Mouse (Mus musculus) thymus, postnatal 14 days (tissue): ENCODE data around the gene Muc13.

ENCODE experiments used
- DNase-seq: peaks from one replicate; pipeline ENCODE4 v3.0.0; 2021

The Muc13 gene

DNA sequence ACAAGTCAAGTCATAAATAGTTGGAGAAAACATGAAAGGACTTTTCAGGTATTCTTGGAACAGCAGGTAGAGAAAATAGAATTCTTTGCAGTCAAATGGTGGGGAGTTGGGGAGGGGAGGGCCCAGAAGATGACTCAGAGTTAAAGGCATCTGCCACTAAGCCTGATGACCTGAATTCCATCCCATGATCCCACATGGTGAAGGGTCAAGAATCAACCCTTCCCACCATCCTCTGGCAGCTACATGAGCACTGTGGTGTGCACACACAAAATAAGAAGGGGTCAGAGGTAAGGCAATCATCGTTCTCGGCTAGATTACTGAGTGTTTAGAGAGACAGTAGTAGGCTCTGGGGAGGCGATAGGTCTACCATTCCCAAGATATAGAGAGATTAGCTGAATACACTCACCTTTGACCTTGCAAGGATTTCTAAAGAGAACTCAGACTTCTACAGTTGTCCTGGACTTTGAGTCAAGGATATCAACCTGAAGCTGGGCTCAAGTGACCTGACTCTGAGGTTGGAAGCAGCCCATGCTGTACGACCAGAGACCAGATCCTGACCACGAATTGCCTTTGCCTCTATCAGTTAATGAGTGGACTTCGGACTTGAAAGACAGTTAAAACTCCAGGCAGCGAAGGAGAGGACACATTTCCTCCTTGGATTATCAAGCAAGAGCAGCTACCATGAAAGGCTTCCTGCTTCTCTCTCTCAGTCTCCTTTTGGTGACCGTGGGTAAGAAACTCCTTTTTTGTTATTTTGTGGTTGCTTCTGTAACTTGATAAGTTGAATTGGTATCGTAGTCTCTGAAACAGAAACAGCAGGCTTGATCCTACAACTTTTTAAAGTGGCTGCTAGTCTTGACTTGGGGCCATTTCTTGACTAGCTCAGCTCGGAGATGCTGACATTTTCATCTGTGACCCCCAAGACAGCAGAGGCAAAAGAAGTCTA lies at the start of gene Muc13:
Gene Muc13 (plus strand): TSS at position 192 of the 946 bp plus-strand sequence.
- no peak for DNase-seq

DNA sequence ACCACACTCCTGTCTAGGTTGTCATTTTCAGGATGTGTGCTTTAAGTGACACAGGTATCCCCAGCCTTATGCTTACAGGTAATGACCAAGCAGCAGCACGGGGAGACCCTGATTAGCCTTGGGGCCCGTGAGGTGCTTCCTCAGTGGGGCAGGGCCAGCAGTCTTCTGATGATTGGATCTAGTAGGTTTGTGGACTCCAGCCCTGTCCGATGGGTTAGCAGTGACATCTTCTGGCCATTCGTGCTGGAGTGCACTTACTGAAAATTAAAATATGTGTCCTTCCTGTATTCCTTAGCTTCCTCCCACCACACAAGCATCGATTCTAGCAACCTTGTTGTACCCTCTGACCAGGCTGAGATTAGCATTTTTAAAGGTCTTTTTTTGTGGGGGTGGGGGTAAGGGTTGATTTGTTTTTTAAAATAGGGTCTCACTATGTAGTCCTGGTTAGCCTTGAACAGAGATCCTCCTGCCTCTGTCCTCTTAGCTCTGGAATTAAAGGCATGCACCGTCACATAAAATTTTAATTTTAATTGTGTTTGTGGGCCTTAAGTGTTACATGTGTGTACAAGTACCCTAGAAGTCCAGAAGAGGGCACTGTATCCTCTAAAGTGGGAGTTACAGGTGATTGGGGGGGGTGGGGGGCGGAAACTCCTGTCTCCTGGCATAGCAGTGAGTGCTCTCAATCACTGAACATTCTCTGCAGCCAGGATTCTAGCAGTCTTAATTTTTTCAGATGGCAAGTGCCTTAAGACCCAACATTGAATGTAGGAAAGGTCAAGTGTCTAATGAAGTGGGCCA lies 49.0 kb upstream of the Muc13 start:
- peak; percentile 24 for DNase-seq

DNA sequence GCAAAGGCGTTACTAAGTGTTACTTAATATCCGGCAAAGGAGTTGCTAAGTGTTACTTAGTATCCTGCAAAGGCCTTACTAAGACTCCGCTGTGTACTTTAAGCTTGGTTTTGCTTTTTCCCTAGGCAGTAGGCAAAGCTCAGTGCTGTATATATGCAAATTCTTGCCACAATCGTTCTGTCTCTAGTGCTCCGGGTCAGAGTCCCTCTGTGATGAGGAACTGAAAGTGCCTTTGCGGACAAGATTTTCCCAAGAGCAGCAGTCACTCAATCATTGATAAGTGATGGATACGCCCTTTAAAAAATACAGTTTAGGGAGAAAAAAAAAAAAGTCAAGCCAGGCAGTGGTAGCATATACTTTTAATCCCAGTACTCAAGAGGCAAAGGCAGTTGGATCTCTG lies 48.4 kb upstream of the Muc13 start:
- DNase-seq: no peak

DNA sequence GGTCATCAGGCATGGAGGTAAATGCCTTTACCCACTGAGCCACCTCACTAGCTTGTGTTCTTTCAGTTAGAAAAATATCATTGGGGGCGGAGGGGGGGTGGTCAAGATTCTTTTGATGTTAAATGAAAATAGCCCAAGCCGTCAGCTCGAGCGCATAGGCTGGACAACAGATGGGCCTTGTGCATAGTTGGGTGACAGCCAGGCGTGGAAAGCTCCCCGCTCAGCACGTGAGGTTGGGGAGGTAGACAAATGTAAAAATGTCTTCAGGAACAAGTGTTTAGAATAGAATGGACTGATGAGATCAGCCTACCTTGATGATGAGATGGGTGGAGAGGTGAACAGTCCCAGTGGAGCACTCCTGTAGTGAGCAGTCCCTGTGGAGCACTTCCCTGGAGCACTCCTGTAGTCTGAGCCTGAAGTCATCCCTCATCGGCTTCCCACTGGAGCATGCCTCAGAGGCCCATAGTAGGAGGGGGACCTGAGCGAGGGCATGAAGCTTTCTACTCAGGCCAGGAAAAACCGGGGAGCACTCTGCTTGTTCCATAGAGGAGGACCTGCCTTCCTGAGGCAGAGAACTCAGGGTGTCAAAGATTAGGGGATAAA lies 47.7 kb upstream of the Muc13 start:
- DNase-seq: no peak

DNA sequence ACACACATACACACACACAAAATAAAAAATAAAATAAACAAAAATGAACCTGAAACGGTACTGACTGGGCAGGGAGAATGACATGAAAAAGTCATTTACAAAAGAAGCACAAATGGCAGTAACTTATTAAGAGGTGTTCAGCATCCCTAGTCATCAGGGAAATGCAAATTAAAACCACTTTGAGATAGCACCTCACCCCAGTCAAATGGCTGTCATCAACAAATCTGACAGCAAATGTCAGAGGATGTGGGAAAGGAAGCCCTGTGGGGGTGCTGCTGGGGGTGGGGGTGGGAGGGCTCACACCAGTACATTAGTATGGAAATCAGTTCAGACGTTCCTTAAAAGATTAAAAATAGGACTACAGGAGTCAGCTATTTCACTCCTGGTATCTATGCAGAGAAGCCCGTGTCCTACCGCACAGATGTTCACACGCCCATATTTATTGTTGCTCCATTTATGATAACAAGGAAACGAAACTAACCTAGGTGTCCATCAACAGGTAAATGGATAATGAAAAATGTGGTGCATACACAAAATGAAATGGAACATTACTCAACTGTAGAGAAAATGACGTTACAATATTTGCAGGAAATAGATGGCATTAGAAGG lies 46.4 kb upstream of the Muc13 start:
- DNase-seq: no peak

DNA sequence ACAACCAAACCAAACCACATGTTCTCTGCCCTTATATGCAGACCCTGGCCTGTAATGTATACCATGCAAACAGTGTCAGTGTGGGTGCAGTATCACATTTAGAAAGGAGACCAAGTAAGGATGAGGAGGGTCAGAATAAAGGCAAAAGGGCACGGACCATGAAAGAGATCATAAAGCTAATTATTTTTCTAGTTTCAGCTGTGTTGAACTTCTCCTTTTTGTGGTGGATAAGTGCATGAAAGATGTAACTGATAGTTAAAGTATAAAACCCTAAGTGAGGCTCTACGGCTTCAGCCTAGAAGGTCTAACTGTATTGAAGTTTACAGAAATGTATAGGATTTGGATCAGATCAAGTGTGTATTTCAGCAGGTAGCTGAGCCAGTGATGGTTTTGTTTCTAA lies 45.8 kb upstream of the Muc13 start:
- no peak for DNase-seq

DNA sequence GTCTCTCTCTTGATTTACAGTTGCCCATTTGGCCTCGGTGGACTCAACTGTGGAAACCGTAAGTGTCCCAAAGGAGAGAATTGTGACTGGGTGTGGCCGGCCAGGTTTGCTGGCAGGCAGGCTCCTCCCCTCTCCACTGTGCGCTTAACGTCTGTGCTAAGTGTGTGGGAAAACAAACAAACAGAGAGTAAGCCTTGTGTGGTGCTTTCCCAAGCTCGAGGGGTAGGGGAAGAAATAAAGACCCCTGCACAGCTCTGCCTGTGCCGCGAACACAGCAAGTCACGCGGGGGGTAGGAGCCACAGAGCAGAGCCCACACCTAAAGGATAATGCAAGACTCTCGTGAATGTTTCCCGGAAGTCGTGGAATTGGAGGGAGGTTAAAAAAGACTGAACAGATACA lies 42.7 kb upstream of the Muc13 start:
- DNase-seq: peak; percentile 29

DNA sequence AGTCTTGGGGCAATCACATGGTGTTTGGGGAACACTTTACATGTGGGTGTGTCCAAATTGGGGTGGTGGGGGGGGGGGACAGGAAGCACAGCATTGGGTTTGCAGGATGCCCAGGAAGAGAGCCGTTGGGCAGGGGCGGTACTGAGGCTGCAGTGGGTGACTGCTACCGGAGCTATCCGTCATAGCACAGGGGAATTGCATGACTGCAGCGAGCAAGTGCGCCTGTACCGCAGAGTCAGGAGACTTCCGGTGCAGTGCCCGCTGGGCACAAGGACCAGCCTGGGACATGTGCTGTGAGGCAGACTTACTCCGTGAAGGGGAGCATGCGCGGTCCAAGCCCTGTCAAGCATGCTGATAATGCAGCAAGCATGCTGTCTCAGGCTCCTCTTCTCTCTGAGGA lies 42.2 kb upstream of the Muc13 start:
- peak; percentile 75 for DNase-seq

DNA sequence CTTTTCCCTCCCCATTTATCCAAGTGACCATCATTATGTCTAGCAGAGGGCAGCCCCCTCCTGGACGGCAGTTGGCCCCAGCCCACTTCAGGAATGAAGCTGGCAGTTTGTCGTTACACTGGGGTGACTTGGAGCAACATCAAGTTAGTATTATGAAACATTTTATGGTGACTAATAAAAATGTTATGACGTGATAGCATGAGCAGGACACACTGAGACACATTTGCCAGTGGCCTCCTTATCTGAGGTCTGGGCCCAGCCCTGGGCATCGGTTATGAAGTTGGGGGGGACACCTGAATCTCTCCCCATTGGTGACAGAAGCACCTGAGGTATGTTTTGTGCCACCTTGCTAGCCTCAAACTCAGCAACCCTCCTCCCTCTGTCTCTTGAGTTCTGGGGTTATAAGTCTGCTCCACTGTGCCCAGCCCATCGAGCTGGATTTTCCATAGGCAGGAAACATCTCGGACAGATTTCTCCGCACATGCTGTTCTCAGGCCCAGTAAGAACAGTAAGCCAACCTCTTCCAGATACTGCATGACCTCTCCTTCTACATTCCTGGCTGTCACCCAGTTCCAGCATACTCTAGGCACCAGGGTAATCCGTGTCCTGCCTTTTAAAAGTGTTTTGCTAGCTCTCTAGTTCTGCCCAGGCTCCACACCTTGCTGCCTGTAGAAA lies 40.8 kb upstream of the Muc13 start:
- no peak for DNase-seq

DNA sequence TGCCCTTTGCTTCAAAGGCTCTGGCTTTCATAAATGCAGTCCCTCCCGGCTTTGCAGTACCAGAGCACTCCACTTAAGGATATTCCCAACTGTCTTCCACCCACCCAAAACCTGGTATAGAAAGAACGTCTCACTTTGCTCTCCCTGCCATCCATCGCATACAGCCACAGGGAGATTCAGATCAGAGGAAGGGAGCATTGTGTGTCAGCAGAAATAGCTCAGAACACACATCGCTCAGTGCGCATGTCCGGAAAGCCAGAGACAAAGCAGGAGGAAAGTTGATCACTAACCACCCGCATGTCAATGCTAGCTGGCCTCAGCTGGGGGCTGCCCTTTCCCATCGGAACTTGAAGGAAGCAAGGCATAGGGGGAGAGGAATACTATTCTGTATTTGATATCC lies 38.5 kb upstream of the Muc13 start:
- DNase-seq: no peak

DNA sequence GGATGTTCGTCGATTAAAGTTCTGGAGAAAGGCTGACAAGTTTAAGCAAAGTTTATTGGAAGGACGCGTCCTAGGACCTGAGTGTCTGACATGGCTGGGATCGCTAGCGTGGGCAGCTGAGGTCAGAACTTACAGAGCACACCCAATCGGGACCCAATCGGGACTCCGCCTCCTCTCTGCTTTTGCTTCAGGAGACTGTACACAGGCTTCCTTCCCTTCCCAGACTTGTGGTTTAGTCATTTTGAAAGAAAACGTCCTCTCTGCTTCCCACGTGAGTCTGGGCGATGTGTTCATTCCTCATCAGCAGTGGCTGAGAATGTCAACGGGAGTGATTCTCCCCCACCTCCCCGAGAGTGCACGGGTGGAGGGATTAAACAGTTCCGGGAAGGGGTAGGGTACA lies 37.9 kb upstream of the Muc13 start:
- DNase-seq: no peak

DNA sequence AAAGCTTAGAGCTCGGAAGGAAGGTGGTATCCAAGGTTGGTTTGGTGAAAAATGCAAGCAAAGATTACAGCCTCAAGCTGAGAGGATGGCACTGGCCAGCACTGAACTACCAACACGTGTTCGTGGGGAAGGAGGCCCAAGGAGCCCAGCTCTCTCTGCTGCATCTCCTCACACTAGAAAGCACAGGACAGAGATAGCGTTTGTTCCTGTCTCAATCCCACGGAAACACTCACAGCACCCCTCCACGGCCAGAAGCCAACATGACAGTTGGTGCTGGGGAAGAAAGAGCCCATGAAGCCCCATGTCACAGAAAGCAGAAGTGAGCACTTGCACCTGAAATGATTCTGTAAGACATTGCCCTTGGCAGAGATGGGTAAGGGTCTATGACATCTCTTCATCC lies 37.4 kb upstream of the Muc13 start:
- DNase-seq: no peak

DNA sequence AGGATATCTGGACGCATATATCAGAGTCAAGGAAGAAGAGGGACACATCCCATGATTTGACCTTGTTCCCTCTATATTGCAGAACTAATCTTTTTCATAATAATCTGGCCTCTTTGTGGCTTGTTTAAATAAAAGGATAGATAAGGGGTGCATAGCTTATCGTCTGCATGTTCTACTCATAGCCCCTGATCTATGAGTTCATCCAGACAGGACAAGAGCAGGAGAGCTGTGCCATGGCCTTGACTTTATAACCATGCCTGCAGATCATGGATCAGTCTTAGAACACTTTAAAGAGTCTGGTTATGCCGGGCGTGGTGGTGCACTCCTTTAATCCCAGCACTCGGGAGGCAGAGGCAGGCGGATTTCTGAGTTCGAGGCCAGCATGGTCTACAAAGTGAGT lies 34.6 kb upstream of the Muc13 start:
- no peak for DNase-seq

DNA sequence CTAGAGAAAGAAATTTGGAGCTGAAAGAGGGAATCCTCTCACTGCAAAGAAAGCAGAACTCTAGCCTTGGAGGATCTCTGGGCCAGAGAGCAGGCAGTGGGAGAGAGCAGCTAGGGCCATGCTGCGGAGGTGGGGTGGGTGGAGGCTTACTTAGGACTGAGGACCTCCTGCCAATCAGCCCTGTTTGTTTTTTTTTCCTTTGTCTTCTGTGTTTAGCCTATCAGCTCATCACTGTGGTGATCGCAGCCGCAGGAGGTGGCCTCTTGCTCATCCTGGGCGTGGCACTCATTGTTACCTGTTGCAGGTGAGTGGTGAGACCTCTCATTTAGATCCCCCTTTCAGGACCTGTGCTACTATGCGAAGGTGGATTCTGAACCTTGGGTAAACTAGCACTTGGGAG lies 33.3 kb upstream of the Muc13 start:
- no peak for DNase-seq

DNA sequence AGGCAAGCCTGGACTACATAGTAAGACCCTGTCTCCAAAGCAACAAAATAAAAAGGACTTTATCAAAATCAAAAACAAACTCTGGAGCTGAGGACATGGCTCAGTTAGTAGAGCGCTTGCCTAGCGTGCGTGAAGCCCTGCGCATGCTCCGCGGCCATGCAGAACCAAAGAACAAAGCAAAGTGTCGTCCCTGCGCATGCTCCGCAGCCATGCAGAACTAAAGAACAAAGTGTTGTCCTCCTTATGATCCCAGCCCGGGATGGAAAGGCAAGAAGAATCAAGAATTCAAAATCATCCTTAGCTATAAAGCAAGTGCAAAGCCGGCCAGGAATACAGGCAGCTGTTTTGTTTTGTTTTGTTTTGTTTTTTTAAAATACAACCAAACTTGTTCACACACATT lies 32.8 kb upstream of the Muc13 start:
- DNase-seq: no peak

DNA sequence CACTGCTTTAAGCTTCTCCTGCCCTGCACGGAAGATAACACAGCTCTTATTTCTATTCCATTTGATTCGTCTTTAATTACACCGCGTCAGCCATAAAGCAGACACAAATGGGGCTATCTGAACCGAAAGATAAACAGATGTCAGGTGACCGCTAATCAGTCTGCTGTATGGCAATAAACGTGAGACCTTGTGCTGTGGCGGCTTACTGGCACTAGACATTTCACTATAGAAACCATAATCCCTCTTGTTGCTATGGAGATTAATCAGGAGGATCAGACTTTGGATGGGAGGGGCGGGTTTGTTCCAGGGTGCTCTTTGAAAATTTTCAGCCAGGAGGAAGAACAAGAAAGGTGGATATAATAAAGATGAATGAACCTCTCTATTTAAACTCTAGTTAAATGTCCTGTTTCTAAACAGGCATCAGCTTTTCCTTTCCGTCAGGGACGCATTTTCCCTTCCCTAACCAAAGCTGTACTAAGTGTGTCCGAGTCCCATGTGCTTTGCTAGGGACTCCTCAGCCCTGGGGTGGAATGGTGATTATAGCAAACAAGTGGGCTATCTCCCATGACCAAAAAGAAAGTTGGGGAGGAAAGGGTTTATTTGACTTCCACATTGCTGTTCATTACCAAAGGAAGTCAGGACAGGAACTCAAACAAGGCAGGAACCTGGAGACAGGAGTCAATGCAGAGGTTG lies 29.2 kb upstream of the Muc13 start:
- DNase-seq: no peak

DNA sequence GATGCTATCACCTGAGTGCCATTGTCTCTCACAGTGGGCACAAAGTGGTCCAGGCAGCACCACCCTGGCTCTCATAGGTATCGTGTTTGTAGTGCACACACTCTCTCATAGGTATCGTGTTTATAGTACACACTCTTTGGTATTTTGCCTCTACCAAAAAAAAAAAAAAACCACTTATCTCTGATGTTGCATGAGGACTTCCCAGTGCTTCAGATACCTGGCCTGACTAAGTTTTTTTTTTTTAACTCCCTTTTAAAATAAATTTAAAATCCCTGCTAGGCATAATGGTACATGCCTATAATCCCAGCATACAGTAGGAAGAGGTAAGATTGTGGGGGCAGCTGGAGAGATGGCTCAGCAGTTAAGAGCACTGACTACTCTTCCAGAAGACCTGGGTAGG lies 28.4 kb upstream of the Muc13 start:
- DNase-seq: no peak

DNA sequence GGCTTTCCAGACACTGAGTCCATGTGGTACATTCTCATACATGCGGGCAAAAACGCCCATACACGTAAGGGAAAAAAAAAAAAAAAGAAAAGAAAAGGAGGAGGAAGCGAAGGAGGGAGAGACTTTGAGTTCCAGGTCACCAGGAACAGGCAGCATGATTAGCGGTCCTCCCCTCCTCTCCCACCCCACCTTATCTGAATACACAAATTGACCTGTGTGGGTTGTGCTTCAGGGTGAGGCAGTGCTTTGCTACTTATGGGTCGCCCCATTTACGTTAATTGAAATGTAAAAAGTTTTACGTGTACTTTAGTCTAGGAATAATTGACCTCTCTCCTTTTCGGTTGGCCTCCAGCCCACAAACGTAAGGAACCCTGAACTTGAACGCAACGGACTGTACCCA lies 27.5 kb upstream of the Muc13 start:
- DNase-seq: no peak

DNA sequence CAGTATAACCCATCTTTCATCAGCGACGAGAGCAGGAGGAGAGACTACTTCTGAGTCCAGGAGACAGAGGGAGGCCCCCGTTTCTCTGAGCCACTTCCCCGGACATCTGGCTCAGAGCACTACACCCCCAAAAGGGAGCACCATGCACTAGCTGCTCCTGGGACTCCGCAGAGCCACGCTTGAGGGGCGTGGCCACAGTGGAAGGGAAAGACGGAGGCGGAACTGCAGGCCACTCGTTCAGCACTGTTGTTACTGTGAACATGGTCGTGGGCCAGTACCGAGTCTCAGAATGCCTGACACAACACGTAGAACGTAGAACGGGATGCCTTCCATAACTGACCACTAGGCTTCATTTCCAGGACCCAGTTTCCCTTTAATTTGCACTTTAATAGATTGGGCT lies 27.1 kb upstream of the Muc13 start:
- no peak for DNase-seq

DNA sequence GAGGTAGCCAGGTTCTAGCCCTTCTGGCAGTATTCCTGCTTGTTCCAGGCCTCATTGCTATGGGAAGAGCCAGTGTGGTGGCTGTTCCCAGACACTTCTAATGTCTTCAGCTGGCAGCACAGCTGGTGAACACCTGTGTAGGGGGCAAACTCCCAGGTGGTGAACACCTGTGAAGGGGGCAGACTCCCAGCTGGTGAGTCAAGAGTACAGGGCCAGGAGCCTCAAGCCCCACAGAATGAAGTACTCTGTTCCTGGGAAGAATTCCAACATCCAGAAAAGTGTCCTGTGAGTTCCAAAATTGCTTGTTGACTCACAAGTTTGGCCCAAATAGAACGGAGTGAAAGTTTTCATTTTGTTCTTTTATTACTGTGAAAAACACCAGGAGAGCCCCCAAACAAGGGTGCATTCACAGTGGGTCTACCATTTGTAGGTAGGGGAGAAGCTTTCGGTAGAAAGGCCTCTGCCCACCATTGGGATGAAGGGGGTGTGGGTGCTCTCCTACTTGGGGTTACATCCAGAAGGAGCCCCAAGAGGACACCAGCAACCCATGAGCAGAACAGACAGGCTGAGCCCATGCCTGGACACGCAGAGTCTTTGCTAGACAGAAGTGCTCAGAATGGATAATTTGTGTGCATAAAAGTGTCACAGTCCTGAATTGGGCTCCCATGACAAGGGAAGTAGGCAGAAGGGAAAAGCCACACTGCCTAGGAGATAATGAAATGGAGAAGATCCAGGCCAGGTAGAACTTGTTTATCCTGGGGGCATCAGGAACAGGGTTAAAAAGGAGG lies 25.2 kb upstream of the Muc13 start:
- peak; percentile 17 for DNase-seq

DNA sequence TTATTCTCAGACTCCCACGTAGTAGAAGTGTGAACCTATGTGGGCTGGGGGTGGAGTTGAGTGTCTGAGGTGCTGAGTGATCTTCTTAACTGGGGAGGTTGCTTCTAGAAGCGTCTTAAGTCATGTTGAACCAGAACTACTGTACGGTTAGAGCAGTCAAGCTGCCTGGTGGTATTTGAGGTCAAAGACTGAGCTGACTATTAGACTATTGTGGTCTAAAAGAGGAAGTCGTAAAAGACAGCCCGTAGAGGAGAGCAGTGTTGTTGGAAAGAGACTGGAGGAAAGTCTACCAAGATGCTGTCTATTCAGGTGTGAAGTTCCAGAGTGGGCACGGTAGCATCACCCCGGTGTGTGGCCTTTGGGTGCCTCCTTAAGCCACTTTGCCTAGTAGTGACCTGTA lies 24.0 kb upstream of the Muc13 start:
- DNase-seq: peak; percentile 22
